Mouse (Mus musculus): ENCODE results near the gene Cyp3a44.
"Not testable (repeated sequence)": the region's sequence is repeated elsewhere in the genome, so short reads cannot be mapped to it uniquely, and the experiment has no call there.

Gene Cyp3a44

DNA sequence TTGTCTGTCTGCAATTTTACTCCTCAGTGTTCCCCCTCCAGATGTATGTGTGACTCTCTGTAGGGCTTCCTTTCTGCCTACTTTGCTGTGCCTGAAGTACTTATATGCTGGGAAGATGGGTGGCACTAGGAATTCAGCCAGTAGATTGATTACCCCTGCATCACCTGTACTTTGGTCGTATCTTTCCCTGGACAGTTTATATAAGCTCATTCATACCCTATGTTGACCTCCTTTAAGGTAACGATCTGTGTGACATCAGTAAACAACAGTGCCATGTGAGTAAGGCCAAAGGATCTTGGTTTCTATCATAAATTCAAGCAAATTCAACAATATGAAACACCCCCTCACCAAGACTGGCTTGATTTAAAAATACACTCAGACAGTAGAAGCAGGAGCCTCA lies at the start of gene Cyp3a44:
TSS of gene Cyp3a44 (minus strand) at position 79 of the 400 bp plus-strand sequence.
- DNase-seq (ENCODE audit: low read depth, low spot score), result not testable (repeated sequence)

DNA sequence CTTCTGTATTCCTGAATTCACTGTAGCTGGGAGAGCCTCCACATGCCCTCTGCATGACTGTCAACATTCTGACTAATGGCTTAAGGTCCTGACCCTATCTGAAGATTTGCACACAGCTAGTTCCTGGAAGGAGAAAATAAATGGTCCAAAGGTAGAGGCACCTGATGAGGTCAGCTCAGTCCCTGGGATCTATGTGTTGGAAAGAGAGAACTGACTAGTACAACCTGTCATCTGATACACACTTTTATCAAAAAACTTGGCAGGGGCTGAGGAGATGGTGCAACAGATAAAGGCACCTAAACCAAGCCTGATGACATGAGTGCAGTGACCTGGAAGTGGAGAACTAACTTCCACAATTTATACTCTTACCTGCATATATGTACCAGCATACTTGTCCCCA lies 5.4 kb downstream of the Cyp3a44 start:
- DNase-seq (ENCODE audit: low read depth, low spot score), result not testable (repeated sequence)

GRCm38 (mm10) chr5:145793232-145793631 lies 12.4 kb downstream of the Cyp3a44 start:
- not testable (repeated sequence) for DNase-seq (ENCODE audit: low read depth, low spot score)

DNA sequence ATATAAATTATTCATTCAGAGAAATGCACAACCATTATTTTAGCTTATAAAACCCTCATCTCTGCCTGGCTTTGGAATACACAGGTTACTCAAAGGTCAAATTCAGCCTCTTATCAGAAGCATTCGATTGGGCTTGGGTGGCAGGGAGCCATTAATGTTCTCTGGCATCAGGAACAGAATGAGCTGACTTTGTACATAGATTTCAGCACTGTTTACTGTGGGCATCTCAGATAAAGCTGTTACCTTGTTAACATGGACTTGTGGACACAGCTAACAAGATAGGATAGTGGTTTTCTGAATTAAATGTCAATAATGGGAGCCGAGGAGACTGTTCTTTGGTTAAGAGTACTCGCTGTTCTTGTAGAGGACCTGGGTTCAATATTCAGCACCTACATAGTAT lies 68.2 kb downstream of the Cyp3a44 start:
- not testable (repeated sequence) for DNase-seq (ENCODE audit: low read depth, low spot score)

Data from brain, embryonic 18.5 days (tissue).